Mouse (Mus musculus) cerebellum, adult 2 months (tissue): ENCODE data around the gene Ifna12.

Experiments used
- CTCF ChIP-seq: fragments of 200-500 bp; IDR thresholded peaks from 2 replicates; pipeline ENCODE4 v1.5.1; 2011; ENCODE audit warnings: low read depth, mild to moderate bottlenecking, control low read depth, low read length, moderate library complexity, borderline replicate concordance; ENCODE audit not compliant: insufficient read depth
- POLR2A ChIP-seq: fragments of 200-500 bp; IDR thresholded peaks from 2 replicates; pipeline ENCODE4 v1.6.1; 2011; ENCODE audit warnings: low read length, control low read depth, borderline replicate concordance; ENCODE audit not compliant: insufficient read depth

DNA sequence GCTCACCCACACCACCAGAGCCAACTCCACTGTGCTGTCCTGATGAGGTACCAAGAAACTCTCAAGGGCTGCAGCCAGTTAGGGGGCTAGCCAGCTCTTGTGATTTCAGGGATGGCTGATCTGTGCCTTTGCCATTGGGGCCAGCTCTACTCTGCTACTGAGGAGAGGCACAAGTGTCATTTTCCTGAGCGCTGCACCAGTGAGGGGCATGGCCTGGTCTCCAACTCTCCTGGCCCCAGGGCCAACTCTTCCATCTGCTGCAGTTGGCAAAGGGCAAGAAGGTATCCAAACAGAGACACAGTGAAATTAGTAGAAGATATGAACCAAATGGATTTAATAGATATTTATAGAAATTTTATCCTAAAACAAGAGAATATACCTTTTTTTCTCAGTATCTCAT is 41.4 kb downstream of the Ifna12 start:
- TF ChIP-seq POLR2A (no peak), CTCF (no peak)
